Mouse (Mus musculus) liver, embryonic 15.5 days (tissue): ENCODE results near the gene Pdap1. TPM values are rescaled to one million over a fixed set of nuclear protein-coding genes. Genes with fewer than 3 reads are reported as not detected.
"Not testable (repeated sequence)": the region's sequence is repeated elsewhere in the genome, so short reads cannot be mapped to it uniquely, and the experiment has no call there.

ENCODE experiments used
- ATAC-seq: fragments of 200-750 bp; cut with Nextera tagmentation; 2 replicates; pipeline ENCODE4 v1.8.0; 2017; ENCODE audit warnings: moderate number of reproducible peaks, mild to moderate bottlenecking, moderate library complexity; ENCODE audit not compliant: insufficient read depth
- H3K27ac ChIP-seq: fragments of 300-500 bp; sonication (generic); replicated peaks from 2 replicates; pipeline ENCODE4 v1.5.1; 2015; ENCODE audit warnings: mild to moderate bottlenecking, inconsistent platforms
- H3K27me3 ChIP-seq: fragments of 300-500 bp; sonication (generic); 2 replicates; pipeline ENCODE4 v1.6.1; 2015; ENCODE audit warnings: mild to moderate bottlenecking, inconsistent platforms
- H3K36me3 ChIP-seq: fragments of 300-500 bp; sonication (generic); replicated peaks from 2 replicates; pipeline ENCODE4 v1.6.1; 2015; ENCODE audit warnings: moderate library complexity, mild to moderate bottlenecking, inconsistent platforms
- H3K4me1 ChIP-seq: fragments of 300-500 bp; sonication (generic); replicated peaks from 2 replicates; pipeline ENCODE4 v1.6.1; 2015; ENCODE audit warnings: inconsistent platforms
- H3K4me2 ChIP-seq: fragments of 300-500 bp; sonication (generic); 2 replicates; pipeline ENCODE4 v1.6.1; 2015; ENCODE audit warnings: moderate library complexity, mild to moderate bottlenecking, inconsistent platforms
- H3K4me3 ChIP-seq: fragments of 300-500 bp; sonication (generic); replicated peaks from 2 replicates; pipeline ENCODE4 v1.5.1; 2015; ENCODE audit warnings: mild to moderate bottlenecking, inconsistent platforms
- H3K9ac ChIP-seq: fragments of 300-500 bp; sonication (generic); 2 replicates; pipeline ENCODE4 v1.6.1; 2015; ENCODE audit warnings: moderate library complexity, mild to moderate bottlenecking, inconsistent platforms
- H3K9me3 ChIP-seq: fragments of 300-500 bp; sonication (generic); replicated peaks from 2 replicates; pipeline ENCODE4 v1.6.1; 2016; ENCODE audit warnings: inconsistent platforms
- WGBS: fragments of 180-500 bp; shearing (Covaris S2); methylation state at CpG from one replicate; pipeline ENCODE4 v1.1.7; 2015; ENCODE audit warnings: mixed read lengths; ENCODE audit not compliant: insufficient replicate concordance; 5-methylcytosine and 5-hydroxymethylcytosine counted together
- polyA plus RNA-seq: library from polyadenylated mRNA; unstranded; fragments of >200 nt; fragmentation: Nextera tagmentation; extraction: Ambion mirVana; gene quantifications from 2 replicates; pipeline ENCODE4 v1.2.1, GENCODE M21; 2015

The Pdap1 gene
- polyA plus RNA-seq, 1 experiment from 2014 or later = 36.5 TPM

DNA sequence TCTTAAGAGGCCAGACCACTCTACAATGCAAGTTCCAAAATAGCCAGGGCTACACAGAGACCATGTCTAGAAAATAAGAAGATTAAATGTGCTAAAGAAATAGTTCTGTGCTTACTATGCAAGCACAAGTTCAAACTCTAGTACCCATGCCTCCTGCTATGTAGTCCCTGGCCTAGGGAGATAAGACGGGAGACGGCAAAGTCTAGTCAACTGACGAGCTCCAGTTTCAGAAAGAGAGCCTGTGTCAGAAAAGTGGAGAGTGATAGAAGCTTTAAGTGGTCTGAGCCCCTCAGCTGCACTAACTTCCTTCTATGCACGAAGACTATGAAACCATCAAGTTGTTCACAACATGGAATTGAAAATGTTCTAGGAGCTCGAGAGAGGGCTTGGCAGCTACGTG is 9.3 kb upstream of the Pdap1 start:
- peak overlapping the region; percentile 45; the same call in 1 of the 2 replicates for H3K27ac ChIP-seq
- ATAC-seq = peak; percentile 40; the same call in 1 of the 2 replicates
- no peak overlapping the region for H3K4me3 ChIP-seq
- H3K4me1 ChIP-seq = peaks cover 49% of the 10 kb centered on the region
- WGBS = 34% methylated on average over 6 of the region's 6 CpGs
- H3K4me2 ChIP-seq = no peak overlapping the region
- peaks cover 98% of the 10 kb centered on the region for H3K36me3 ChIP-seq
- H3K9me3 ChIP-seq = no peaks in the 10 kb centered on the region
- no peaks in the 10 kb centered on the region for H3K27me3 ChIP-seq
- no peak overlapping the region for H3K9ac ChIP-seq

DNA sequence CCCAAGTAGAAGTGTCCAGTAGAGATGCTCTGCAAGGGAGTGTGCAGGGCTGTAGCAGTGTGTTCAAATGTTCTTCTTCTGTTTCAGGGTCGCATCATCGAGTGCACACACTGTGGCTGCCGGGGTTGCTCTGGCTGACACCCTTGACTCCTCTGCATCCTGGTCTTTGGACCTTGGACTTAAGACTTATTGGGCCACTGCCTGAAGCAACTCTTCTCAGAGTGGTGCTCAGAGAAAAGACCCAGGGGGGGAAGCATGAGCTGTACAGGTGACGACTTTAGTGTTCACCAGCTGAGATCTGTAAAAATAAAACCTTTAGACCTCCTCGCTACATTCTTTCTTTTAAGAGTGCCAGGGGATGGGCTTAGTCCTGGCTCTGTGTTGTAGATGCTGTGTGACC is 7.7 kb upstream of the Pdap1 start:
- H3K27me3 ChIP-seq = no peaks in the 10 kb centered on the region
- H3K4me2 ChIP-seq = no peak overlapping the region
- 77% methylated on average over 5 of the region's 5 CpGs for WGBS
- no peak for ATAC-seq
- H3K4me1 ChIP-seq = peaks cover 38% of the 10 kb centered on the region
- no peak overlapping the region for H3K9ac ChIP-seq
- H3K4me3 ChIP-seq = no peak overlapping the region
- no peak overlapping the region for H3K27ac ChIP-seq
- H3K36me3 ChIP-seq = peaks cover 100% of the 10 kb centered on the region
- H3K9me3 ChIP-seq = no peaks in the 10 kb centered on the region

DNA sequence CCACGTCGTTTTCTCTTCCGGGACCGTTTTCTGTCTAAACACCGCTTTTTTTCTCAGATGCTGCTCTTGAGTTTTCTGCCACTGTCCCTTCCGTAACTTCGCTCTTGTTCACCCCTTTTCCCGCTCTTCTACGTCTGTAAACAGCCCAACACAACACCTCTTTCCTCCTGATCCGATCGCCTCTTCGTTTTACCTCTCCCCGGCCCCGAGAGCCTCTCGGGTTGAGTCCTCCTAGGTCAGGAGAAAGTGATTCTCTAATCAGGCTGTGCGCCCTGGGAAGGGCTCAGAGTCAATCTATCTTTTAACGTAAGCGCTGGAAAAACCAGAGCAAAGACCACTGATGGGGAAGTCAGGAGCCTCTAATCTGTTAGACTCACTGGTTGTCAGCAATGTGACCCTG is 573 bp upstream of the Pdap1 start:
- Histone ChIP-seq H3K9me3 (no peaks in the 10 kb centered on the region), H3K4me1 (peaks cover 46% of the 10 kb centered on the region), H3K4me3 (peak overlapping the region; percentile 90), H3K36me3 (peaks cover 57% of the 10 kb centered on the region), H3K27ac (peak overlapping the region; percentile 93), H3K27me3 (no peaks in the 10 kb centered on the region), H3K4me2 (peak overlapping the region; percentile 80), H3K9ac (peak overlapping the region; percentile 91)
- ATAC-seq = peak; percentile 31
- under 1% methylated on average over 18 of the region's 18 CpGs for WGBS

DNA sequence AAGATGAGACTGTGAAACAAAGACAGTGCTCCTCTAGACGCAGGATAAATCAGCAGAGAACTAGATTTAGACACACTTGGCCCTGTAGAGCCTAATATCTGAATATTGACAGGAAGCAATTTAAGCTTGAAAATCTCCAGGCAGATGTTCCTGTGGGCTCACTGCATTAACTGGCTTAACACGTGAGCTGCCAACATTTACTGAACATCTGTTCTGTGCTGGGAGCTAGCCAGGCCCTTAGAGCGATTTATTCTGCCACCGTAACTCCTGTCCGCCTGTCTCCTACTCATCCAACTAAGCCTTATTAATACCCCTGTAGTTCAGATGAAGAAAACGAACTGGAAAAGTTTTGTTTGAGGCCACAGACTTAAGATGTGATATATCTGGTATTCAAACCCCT is 1.2 kb downstream of the Pdap1 start:
- H3K27me3 ChIP-seq = no peaks in the 10 kb centered on the region
- H3K36me3 ChIP-seq = peaks cover 57% of the 10 kb centered on the region
- 11% methylated on average over 6 of the region's 6 CpGs for WGBS
- peak overlapping the region; percentile 93 for H3K27ac ChIP-seq
- ATAC-seq = no peak
- H3K4me3 ChIP-seq = peak overlapping the region; percentile 90
- peaks cover 46% of the 10 kb centered on the region for H3K4me1 ChIP-seq
- H3K4me2 ChIP-seq = peak overlapping the region; percentile 80
- H3K9me3 ChIP-seq = no peaks in the 10 kb centered on the region
- H3K9ac ChIP-seq = peak overlapping the region; percentile 91

DNA sequence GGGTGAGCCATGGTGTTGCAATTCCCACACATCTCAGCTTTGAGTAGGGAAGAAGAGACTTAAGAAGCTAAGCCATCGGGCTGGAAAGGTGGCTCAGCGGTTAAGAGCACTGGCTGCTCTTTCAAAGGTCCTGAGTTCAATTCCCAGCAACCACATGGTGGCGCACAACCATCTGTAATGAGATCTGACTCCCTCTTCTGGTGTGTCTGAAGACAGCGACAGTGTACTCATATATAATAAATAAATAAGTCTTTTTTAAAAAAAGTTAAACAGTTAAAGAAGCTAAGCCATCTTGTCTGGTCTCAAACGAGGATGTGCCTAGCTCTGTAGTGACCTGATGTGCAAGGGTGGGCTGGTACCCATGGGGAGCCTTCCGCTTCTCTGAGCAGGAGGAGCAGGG is 6.8 kb downstream of the Pdap1 start:
- H3K4me3 ChIP-seq, H3K9me3 ChIP-seq, ATAC-seq, H3K27ac ChIP-seq, H3K27me3 ChIP-seq, H3K9ac ChIP-seq, H3K4me2 ChIP-seq: not testable (repeated sequence)
- WGBS = 83% methylated on average over 6 of the region's 6 CpGs
- Histone ChIP-seq H3K4me1 (peaks cover 23% of the 10 kb centered on the region), H3K36me3 (peaks cover 86% of the 10 kb centered on the region)

DNA sequence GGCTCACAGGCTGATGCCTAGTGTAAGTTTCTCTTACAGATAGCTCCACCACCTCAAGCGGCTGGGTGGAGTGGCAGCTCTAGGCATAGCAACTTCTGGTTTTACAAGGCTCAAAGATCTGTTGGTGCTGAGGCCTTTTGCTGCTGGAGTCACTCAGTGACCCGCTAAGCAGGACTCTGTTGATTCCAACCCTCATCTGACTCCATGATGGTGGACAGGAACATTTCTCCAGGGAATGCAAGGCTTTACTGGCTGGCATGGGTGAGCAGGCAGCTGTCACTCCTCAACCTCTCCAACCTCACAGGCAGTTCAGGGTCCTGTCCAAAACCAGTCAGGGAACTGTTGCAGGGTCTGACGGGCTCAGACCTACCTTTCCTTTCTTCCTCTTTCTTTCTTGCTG is 9.0 kb downstream of the Pdap1 start:
- Histone ChIP-seq H3K4me2 (no peak overlapping the region), H3K36me3 (peaks cover 97% of the 10 kb centered on the region), H3K27me3 (no peaks in the 10 kb centered on the region), H3K9me3 (no peaks in the 10 kb centered on the region), H3K9ac (no peak overlapping the region), H3K4me1 (peaks cover 6% of the 10 kb centered on the region), H3K4me3 (no peak overlapping the region), H3K27ac (no peak overlapping the region)
- 78% methylated on average over 3 of the region's 3 CpGs for WGBS
- no peak for ATAC-seq

DNA sequence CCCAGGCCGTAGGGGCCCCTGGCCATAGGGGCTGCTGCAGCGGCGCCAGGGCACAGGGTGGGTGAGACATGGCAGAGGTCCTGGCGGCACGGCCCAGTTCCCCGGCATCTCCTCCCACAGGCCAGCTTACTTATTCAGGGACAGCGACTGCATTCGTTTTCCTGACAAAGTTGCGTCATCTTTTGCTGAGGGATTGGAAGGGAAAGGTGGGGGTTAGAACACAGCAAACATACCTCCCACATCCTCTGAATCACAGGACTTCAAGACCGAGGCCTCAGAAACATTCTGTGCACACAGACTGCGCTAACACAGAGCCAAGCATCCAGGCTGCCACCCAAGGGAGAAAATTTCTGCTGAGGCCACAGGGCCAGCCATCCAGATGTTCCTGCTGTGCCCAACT is 9.8 kb downstream of the Pdap1 start:
- Histone ChIP-seq H3K4me1 (peaks cover 6% of the 10 kb centered on the region), H3K9ac (no peak overlapping the region), H3K36me3 (peaks cover 97% of the 10 kb centered on the region), H3K27ac (no peak overlapping the region), H3K4me3 (no peak overlapping the region), H3K27me3 (no peaks in the 10 kb centered on the region), H3K9me3 (no peaks in the 10 kb centered on the region), H3K4me2 (no peak overlapping the region)
- 73% methylated on average over 11 of the region's 11 CpGs for WGBS
- peak; percentile 28; the same call in 1 of the 2 replicates for ATAC-seq

DNA sequence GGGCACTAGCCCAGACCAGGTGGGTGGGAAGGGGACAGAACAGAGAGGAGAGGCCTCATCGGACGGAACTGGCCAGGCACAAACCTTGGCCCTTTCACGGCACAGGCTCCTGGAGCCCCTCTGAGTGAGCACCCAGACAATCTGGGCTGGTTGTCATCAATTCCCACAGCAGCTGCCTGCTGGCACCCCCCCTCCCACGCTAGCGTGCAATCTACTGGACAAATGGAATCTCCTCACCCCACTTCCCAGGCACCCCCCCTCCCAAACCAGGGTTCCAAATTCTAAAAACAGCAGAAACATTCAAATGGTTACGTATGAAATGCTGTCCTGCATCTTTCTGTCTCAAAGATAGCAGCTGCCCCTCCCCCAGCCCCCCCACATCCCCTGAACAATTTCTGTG is 10.3 kb downstream of the Pdap1 start:
- not testable (repeated sequence) for H3K27ac ChIP-seq, H3K9me3 ChIP-seq, H3K4me2 ChIP-seq, H3K9ac ChIP-seq, ATAC-seq, H3K4me3 ChIP-seq, H3K4me1 ChIP-seq, H3K27me3 ChIP-seq
- H3K36me3 ChIP-seq = peaks cover 97% of the 10 kb centered on the region
- WGBS = 72% methylated on average over 4 of the region's 6 CpGs

DNA sequence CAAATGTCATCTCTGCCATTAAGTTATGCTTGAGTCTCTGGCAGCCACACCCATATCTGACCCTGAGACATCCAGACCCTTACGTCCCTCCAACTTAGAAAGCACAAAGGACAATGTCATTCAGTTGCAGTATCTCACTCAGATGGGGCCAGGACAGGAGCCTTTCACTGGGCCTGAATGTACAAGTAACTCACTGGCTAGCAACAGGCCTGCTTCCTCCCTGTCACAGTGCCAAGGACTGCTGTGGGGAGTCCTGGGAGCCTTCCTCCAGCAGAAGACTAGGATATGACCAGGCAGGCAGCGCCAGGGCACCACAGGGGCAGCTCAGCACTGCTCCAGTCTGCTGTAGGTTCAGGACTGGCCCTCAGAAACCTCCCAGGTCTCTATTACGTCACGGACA is 10.9 kb downstream of the Pdap1 start:
- ATAC-seq = no peak
- Histone ChIP-seq H3K27me3 (no peaks in the 10 kb centered on the region), H3K9ac (no peak overlapping the region), H3K4me3 (no peak overlapping the region), H3K4me1 (peaks cover 6% of the 10 kb centered on the region), H3K4me2 (no peak overlapping the region), H3K9me3 (no peaks in the 10 kb centered on the region), H3K36me3 (peaks cover 97% of the 10 kb centered on the region), H3K27ac (no peak overlapping the region)
- WGBS = 85% methylated on average over 4 of the region's 4 CpGs

DNA sequence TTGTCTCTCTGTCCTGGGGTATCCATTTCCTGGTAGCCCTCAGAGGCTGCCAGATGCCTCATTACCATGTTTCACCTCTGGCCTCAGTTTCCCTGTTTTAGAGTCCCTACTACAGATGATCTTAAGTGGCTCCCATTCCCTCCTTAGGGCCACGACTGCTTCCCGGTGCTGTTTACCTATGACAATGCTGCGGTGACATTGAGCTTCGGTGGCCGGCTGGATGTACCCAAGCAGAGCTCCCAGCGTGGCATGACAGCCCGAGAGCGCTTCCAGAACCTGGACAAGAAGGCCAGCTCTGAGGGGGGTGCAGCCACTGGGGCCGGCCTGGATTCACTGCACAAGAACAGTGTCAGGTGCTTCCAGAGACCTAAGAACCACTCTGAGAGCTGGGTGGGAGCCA is 13.5 kb downstream of the Pdap1 start:
- WGBS = 86% methylated on average over 9 of the region's 9 CpGs
- H3K36me3 ChIP-seq = peaks cover 90% of the 10 kb centered on the region
- no peak overlapping the region for H3K9ac ChIP-seq
- H3K9me3 ChIP-seq = no peaks in the 10 kb centered on the region
- H3K4me2 ChIP-seq = no peak overlapping the region
- H3K4me3 ChIP-seq = no peak overlapping the region
- H3K4me1 ChIP-seq = peaks cover 6% of the 10 kb centered on the region
- H3K27ac ChIP-seq = no peak overlapping the region
- no peak for ATAC-seq
- no peaks in the 10 kb centered on the region for H3K27me3 ChIP-seq

DNA sequence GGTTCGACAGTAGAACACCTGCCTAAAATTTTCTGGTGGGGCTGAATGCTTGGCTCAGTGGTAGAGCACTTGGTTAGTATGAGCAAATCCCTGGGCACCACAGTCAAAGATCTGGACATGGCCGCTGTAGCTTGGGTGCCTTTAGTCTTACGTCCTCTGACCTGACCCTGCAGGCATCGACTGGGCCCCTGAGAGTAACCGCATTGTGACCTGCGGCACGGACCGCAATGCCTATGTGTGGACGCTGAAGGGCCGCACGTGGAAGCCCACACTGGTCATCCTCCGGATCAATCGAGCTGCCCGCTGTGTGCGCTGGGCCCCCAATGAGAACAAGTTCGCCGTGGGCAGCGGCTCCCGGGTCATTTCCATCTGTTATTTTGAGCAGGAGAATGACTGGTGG is 16.6 kb downstream of the Pdap1 start:
- 86% methylated on average over 19 of the region's 19 CpGs for WGBS
- H3K27ac ChIP-seq = no peak overlapping the region
- no peaks in the 10 kb centered on the region for H3K27me3 ChIP-seq
- H3K4me1 ChIP-seq = no peaks in the 10 kb centered on the region
- no peak for ATAC-seq
- no peak overlapping the region for H3K4me3 ChIP-seq
- no peak overlapping the region for H3K9ac ChIP-seq
- no peaks in the 10 kb centered on the region for H3K9me3 ChIP-seq
- peaks cover 64% of the 10 kb centered on the region for H3K36me3 ChIP-seq
- no peak overlapping the region for H3K4me2 ChIP-seq

DNA sequence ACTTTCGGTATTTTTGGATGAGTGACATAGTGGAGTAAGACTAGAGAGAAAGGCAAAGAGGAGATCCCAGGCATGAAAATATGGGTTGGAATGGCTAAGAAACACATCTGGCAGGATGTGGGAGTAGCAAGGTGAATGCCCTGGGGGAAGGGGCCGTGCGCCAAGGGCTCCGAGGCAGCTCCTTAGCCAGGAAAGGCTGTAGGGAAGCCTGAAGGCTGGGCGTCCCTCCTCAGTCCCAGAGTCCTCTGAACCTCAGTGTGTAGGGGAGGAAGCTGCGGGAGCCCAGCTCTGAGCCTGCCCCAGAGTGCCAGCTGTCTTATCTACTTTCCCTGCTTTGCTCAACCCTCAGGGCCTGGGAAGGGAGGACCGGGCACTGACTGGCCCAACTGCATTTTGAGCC is 19.1 kb downstream of the Pdap1 start:
- Histone ChIP-seq H3K36me3 (peaks cover 40% of the 10 kb centered on the region), H3K27ac (no peak overlapping the region), H3K4me3 (no peak overlapping the region), H3K4me1 (peaks cover 19% of the 10 kb centered on the region), H3K4me2 (no peak overlapping the region), H3K9ac (no peak overlapping the region), H3K27me3 (no peaks in the 10 kb centered on the region), H3K9me3 (no peaks in the 10 kb centered on the region)
- 54% methylated on average over 7 of the region's 7 CpGs for WGBS
- no peak for ATAC-seq
